Mouse (Mus musculus): ENCODE results near the gene Clec4n.

- TF ChIP-seq CTCF (IDR thresholded peaks at IDR 0.05; ENCODE audit: low read depth, low read length) (no peak), POLR2A (IDR thresholded peaks at IDR 0.05; ENCODE audit: insufficient read depth, low read length) (no peak)
These were observed 31.2 kb downstream of the Clec4n start for GRCm38 (mm10) chr6:123260868-123261267.

Measured in ES-Bruce4 (cell line).